Mouse (Mus musculus) testis, adult 2 months (tissue): ENCODE measurements around the gene OR5BS1P.

Experiments used
- CTCF ChIP-seq: fragments of 200-500 bp; IDR thresholded peaks from 2 replicates; pipeline ENCODE4 v1.5.1; 2012; ENCODE audit warnings: low read depth, mild to moderate bottlenecking, inconsistent platforms, low read length, moderate library complexity; ENCODE audit not compliant: control insufficient read depth, insufficient read depth, insufficient replicate concordance
- POLR2A ChIP-seq: fragments of 200-500 bp; IDR thresholded peaks from 2 replicates; pipeline ENCODE4 v1.6.1; 2012; ENCODE audit warnings: low read depth, mild to moderate bottlenecking, inconsistent platforms, low read length, moderate library complexity; ENCODE audit not compliant: control insufficient read depth

DNA sequence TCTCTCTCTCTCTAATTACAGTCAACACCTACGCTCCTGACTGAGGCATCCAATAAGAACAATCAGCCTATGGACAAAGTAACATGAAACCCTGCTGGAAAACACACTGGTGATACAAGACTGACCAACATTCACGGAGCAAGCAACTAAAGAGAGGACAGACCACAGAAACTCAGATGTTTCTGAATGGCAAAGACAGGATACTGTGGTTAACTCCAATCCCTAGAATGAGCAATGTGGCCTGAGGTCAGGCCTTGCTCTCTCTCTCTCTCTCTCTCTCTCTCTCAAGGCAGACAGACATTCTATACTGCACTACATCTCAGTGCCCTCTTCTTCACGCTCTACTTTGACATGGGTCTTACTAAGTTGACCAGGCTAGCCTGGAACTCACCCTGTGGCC, 51.5 kb downstream of the OR5BS1P start:
- TF ChIP-seq POLR2A (no peak), CTCF (no peak)
